ENCODE assay signal across 8 mouse cellular contexts in genomic region chr11:76456233-76456632, GRCm38 (mm10). TPM values are rescaled to one million over a fixed set of nuclear protein-coding genes. Genes with fewer than 3 reads are reported as not detected.
A peak's percentile ranks its signal among the peaks of the same experiment; 100 is the strongest.
DNase-seq lines count a peak whose midpoint lies in the region; ATAC-seq lines count a peak whose summit lies in the region.

No protein-coding gene starts in this region.

- peaks cover 68% of the 10 kb centered on the region for H3K36me3 ChIP-seq in embryonic facial prominence, embryonic 10.5 days (replicated peaks)
- peaks cover 75% of the 10 kb centered on the region for H3K36me3 ChIP-seq in limb, embryonic 12.5 days

- 19% methylated on average over 6 of the region's 6 CpGs for WGBS in embryonic facial prominence, embryonic 10.5 days
- WGBS in limb, embryonic 12.5 days = 22% methylated on average over 6 of the region's 6 CpGs

- no peak overlapping the region for H3K4me3 ChIP-seq in embryonic facial prominence, embryonic 10.5 days
- H3K4me3 ChIP-seq in limb, embryonic 12.5 days (replicated peaks) = no peak overlapping the region

- no peak overlapping the region for H3K27ac ChIP-seq in embryonic facial prominence, embryonic 10.5 days (replicated peaks)
- 0 out of 2 replicates have a peak overlapping the region, but pooled peaks have one; percentile 45 for H3K27ac ChIP-seq in limb, embryonic 12.5 days

- H3K27me3 ChIP-seq in embryonic facial prominence, embryonic 10.5 days (replicated peaks; ENCODE audit: low read depth, poor library complexity, severe bottlenecking) = no peaks in the 10 kb centered on the region
- no peaks in the 10 kb centered on the region for H3K27me3 ChIP-seq in limb, embryonic 12.5 days

- no peak overlapping the region for H3K9ac ChIP-seq in limb, embryonic 12.5 days (replicated peaks)

- peak; percentile 79 for DNase-seq in 416B (ENCODE audit: low read depth)
- DNase-seq in adrenal gland, postnatal 10 days = peak; percentile 92
- DNase-seq in embryonic facial prominence, embryonic 10.5 days (ENCODE audit: low spot score) = peak; percentile 88
- DNase-seq in heart, adult 18-20 months = peak; percentile 78 to 94
- DNase-seq in kidney, adult 8-10 months = peak; percentile 73 to 91
- DNase-seq in spleen, postnatal 14 days (ENCODE audit: low spot score in 2 of 2) = peak; percentile 72 to 83

- peaks cover 12% of the 10 kb centered on the region for H3K4me1 ChIP-seq in embryonic facial prominence, embryonic 10.5 days
- H3K4me1 ChIP-seq in limb, embryonic 12.5 days (replicated peaks) = peaks cover 13% of the 10 kb centered on the region

- H3K4me2 ChIP-seq in limb, embryonic 12.5 days = no peak overlapping the region

- H3K9me3 ChIP-seq in embryonic facial prominence, embryonic 10.5 days = no peaks in the 10 kb centered on the region
- no peaks in the 10 kb centered on the region for H3K9me3 ChIP-seq in limb, embryonic 12.5 days

- peak; percentile 72; the same call in 1 of the 2 replicates for ATAC-seq in limb, embryonic 12.5 days (ENCODE audit: insufficient number of reproducible peaks, insufficient read depth, low FRiP score, low TSS enrichment, low read depth)
- ATAC-seq in monocyte, adult 5-6 weeks (replicated peaks; ENCODE audit: insufficient number of reproducible peaks, low FRiP score, low TSS enrichment, poor library complexity, severe bottlenecking) = peak; percentile 78

RNA-seq across cellular contexts. Expression of gene Timm22, which starts 49.5 kb away (rescaled TPM):
- 10 to 100 TPM; 45.2 to 47.5 TPM for total RNA-seq in adrenal gland, postnatal 10 days (2021)
- 135 and 144 TPM in 2 replicates for polyA plus RNA-seq in embryonic facial prominence, embryonic 10.5 days (2016; fragmentation: Nextera tagmentation; extraction: Ambion mirVana)
- 10 to 100 TPM; 44.0 to 51.4 TPM for total RNA-seq in heart, adult 18-20 months (2021)
- polyA plus RNA-seq in limb, embryonic 12.5 days (2016; fragmentation: Nextera tagmentation; extraction: Ambion mirVana) = 127 and 149 TPM in 2 replicates
- total RNA-seq in monocyte, adult 5-6 weeks (2017) = 6.4 to 10.2 TPM (median 8.2 TPM) in 3 replicates

RNA-seq across cellular contexts. Expression of gene Nxn, which starts 57.3 kb away (rescaled TPM):
- total RNA-seq in adrenal gland, postnatal 10 days (2021) = 10 to 100 TPM; 22.5 to 25.0 TPM
- 41.1 and 42.0 TPM in 2 replicates for polyA plus RNA-seq in embryonic facial prominence, embryonic 10.5 days (2016; fragmentation: Nextera tagmentation; extraction: Ambion mirVana)
- total RNA-seq in heart, adult 18-20 months (2021) = 10 to 100 TPM; 13.5 to 17.8 TPM
- 61.2 and 67.7 TPM in 2 replicates for polyA plus RNA-seq in limb, embryonic 12.5 days (2016; fragmentation: Nextera tagmentation; extraction: Ambion mirVana)
- total RNA-seq in monocyte, adult 5-6 weeks (2017) = 1.9 to 5.8 TPM (median 2.8 TPM) in 3 replicates
